Mouse (Mus musculus) limb, embryonic 14.5 days (tissue): ENCODE measurements around the gene Mul1. TPM values are rescaled to one million over a fixed set of nuclear protein-coding genes. Genes with fewer than 3 reads are reported as not detected.

ENCODE experiments used
- ATAC-seq: fragments of 200-750 bp; cut with Nextera tagmentation; 2 replicates; pipeline ENCODE4 v1.8.0; 2017; ENCODE audit warnings: low read depth, moderate number of reproducible peaks, moderate TSS enrichment; ENCODE audit not compliant: low FRiP score
- DNase-seq: peaks from one replicate; pipeline ENCODE4 v3.0.0-alpha.2; 2015; ENCODE audit warnings: low spot score
- H3K27ac ChIP-seq: fragments of 300-500 bp; sonication (generic); replicated peaks from 2 replicates; pipeline ENCODE4 v1.5.1; 2014; ENCODE audit warnings: low read depth, mild to moderate bottlenecking, low read length, moderate library complexity, mixed read lengths
- H3K27me3 ChIP-seq: fragments of 300-500 bp; sonication (generic); 2 replicates; pipeline ENCODE4 v1.6.1; 2014; ENCODE audit warnings: low read length, mixed read lengths; ENCODE audit not compliant: control insufficient read depth, insufficient read depth
- H3K36me3 ChIP-seq: fragments of 300-500 bp; sonication (generic); 2 replicates; pipeline ENCODE4 v1.6.1; 2014; ENCODE audit warnings: mild to moderate bottlenecking, low read length, moderate library complexity, mixed read lengths; ENCODE audit not compliant: control insufficient read depth, insufficient read depth
- H3K4me1 ChIP-seq: fragments of 300-500 bp; sonication (generic); 2 replicates; pipeline ENCODE4 v1.6.1; 2014; ENCODE audit warnings: antibody characterized with exemption, low read length, mixed read lengths; ENCODE audit not compliant: control insufficient read depth, insufficient read depth
- H3K4me2 ChIP-seq: fragments of 300-500 bp; sonication (generic); replicated peaks from 2 replicates; pipeline ENCODE4 v1.6.1; 2014; ENCODE audit warnings: low read depth, mild to moderate bottlenecking, low read length, moderate library complexity; ENCODE audit not compliant: severe bottlenecking
- H3K4me3 ChIP-seq: fragments of 300-500 bp; sonication (generic); replicated peaks from 2 replicates; pipeline ENCODE4 v1.5.1; 2014; ENCODE audit warnings: low read length
- H3K9ac ChIP-seq: fragments of 300-500 bp; sonication (generic); 2 replicates; pipeline ENCODE4 v1.6.1; 2014; ENCODE audit warnings: mild to moderate bottlenecking, low read depth, low read length, moderate library complexity; ENCODE audit not compliant: severe bottlenecking
- H3K9me3 ChIP-seq: fragments of 300-500 bp; sonication (generic); 2 replicates; pipeline ENCODE4 v1.6.1; 2016; ENCODE audit warnings: low read length; ENCODE audit not compliant: control insufficient read depth
- POLR2A ChIP-seq: fragments of 200-500 bp; IDR thresholded peaks from 2 replicates; pipeline ENCODE4 v1.8.0; 2012; ENCODE audit warnings: inconsistent platforms, mild to moderate bottlenecking, moderate library complexity, borderline replicate concordance; ENCODE audit not compliant: insufficient read depth, insufficient read length; ENCODE audit errors: extremely low read depth
- WGBS: fragments of 180-500 bp; shearing (Covaris S2); extraction: QIAGEN DNeasy Blood & Tissue Kit; methylation state at CpG from one replicate; pipeline ENCODE4 v1.1.7; 2014; 5-methylcytosine and 5-hydroxymethylcytosine counted together
- polyA plus RNA-seq, 2 experiments: library from polyadenylated mRNA; depleted of rRNA in 1 of 2; stranded (reverse) in 1 of 2; unstranded in 1 of 2; fragments of >200 nt; fragmentation: Nextera tagmentation in 1 of 2; extraction: Ambion mirVana in 1 of 2; gene quantifications; 2 replicates each; pipeline versions ENCODE4 v1.2.1 to v1.2.3; 2012 to 2014

The Mul1 gene
- polyA plus RNA-seq, 2 experiments = 14.2 to 17.1 TPM

GRCm38 (mm10) chr4:138457091-138457490 lies 22.6 kb downstream of the Mul1 start:
- Histone ChIP-seq H3K27ac (no peak overlapping the region), H3K36me3 (no peaks in the 10 kb centered on the region), H3K4me1 (peaks cover 14% of the 10 kb centered on the region; the same call in 1 of the 2 replicates), H3K9ac (no peak overlapping the region), H3K4me2 (no peak overlapping the region), H3K27me3 (peaks cover 40% of the 10 kb centered on the region), H3K9me3 (no peaks in the 10 kb centered on the region), H3K4me3 (no peak overlapping the region)
- ATAC-seq = no peak
- DNase-seq = no peak
- WGBS = 63% methylated on average over 4 of the region's 4 CpGs
- no peak for TF ChIP-seq POLR2A

GRCm38 (mm10) chr4:138458171-138458570 lies 23.7 kb downstream of the Mul1 start:
- H3K4me1 ChIP-seq = peaks cover 18% of the 10 kb centered on the region
- H3K36me3 ChIP-seq = no peaks in the 10 kb centered on the region
- H3K27me3 ChIP-seq = peaks cover 32% of the 10 kb centered on the region
- WGBS = 70% methylated on average over 7 of the region's 7 CpGs
- no peak overlapping the region for H3K9ac ChIP-seq
- DNase-seq (no peak), ATAC-seq (no peak)
- H3K9me3 ChIP-seq = no peaks in the 10 kb centered on the region
- H3K4me3 ChIP-seq = no peak overlapping the region
- no peak overlapping the region for H3K4me2 ChIP-seq
- H3K27ac ChIP-seq = no peak overlapping the region
- TF ChIP-seq POLR2A = no peak

- Histone ChIP-seq H3K27ac (no peak overlapping the region), H3K4me3 (no peak overlapping the region), H3K9me3 (no peaks in the 10 kb centered on the region), H3K36me3 (no peaks in the 10 kb centered on the region), H3K9ac (no peak overlapping the region), H3K4me1 (peaks cover 20% of the 10 kb centered on the region), H3K27me3 (peaks cover 25% of the 10 kb centered on the region), H3K4me2 (no peak overlapping the region)
- DNase-seq = no peak
- no peak for ATAC-seq
- 55% methylated on average over 5 of the region's 5 CpGs for WGBS
- no peak for TF ChIP-seq POLR2A
These were observed 24.4 kb downstream of the Mul1 start for GRCm38 (mm10) chr4:138458735-138459440.

- no peak overlapping the region for H3K27ac ChIP-seq
- DNase-seq (no peak), ATAC-seq (no peak)
- no peaks in the 10 kb centered on the region for H3K36me3 ChIP-seq
- WGBS = 76% methylated on average over 6 of the region's 6 CpGs
- peaks cover 26% of the 10 kb centered on the region for H3K4me1 ChIP-seq
- no peak overlapping the region for H3K4me3 ChIP-seq
- TF ChIP-seq POLR2A = no peak
- no peak overlapping the region for H3K4me2 ChIP-seq
- peaks cover 21% of the 10 kb centered on the region for H3K27me3 ChIP-seq
- no peak overlapping the region for H3K9ac ChIP-seq
- no peaks in the 10 kb centered on the region for H3K9me3 ChIP-seq
These were observed 25.3 kb downstream of the Mul1 start for GRCm38 (mm10) chr4:138459775-138460174.

GRCm38 (mm10) chr4:138460910-138461309 lies 26.4 kb downstream of the Mul1 start:
- no peak overlapping the region for H3K27ac ChIP-seq
- WGBS = 28% methylated on average over 9 of the region's 9 CpGs
- ATAC-seq (no peak), DNase-seq (no peak)
- peaks cover 25% of the 10 kb centered on the region for H3K4me1 ChIP-seq
- H3K9ac ChIP-seq = no peak overlapping the region
- H3K9me3 ChIP-seq = no peaks in the 10 kb centered on the region
- TF ChIP-seq POLR2A = no peak
- no peaks in the 10 kb centered on the region for H3K36me3 ChIP-seq
- peaks cover 23% of the 10 kb centered on the region for H3K27me3 ChIP-seq
- no peak overlapping the region for H3K4me3 ChIP-seq
- no peak overlapping the region for H3K4me2 ChIP-seq
